Mouse (Mus musculus) left cerebral cortex, adult 2 months (tissue): ENCODE results near the gene Dock8. TPM values are rescaled to one million over a fixed set of nuclear protein-coding genes. Genes with fewer than 3 reads are reported as not detected.

Experiments used
- DNase-seq, 2 experiments: peaks; one replicate each; pipeline ENCODE4 v3.0.0; 2021 to 2022; ENCODE audit warnings: low spot score in 2 of 2, mixed read lengths in 1 of 2; ENCODE audit errors: extremely low spot score in 1 of 2
- H3K27ac ChIP-seq: fragments of 200-600 bp; 2 replicates; pipeline ENCODE4 v1.8.1; 2022
- H3K4me3 ChIP-seq: fragments of 200-600 bp; 2 replicates; pipeline ENCODE4 v1.8.1; 2022
- CTCF ChIP-seq: fragments of 200-600 bp; IDR thresholded peaks from 2 replicates; pipeline ENCODE4 v1.8.1; 2022; ENCODE audit warnings: antibody characterized with exemption, mild to moderate bottlenecking, moderate library complexity
- intact Hi-C: fragments of 180-260 bp; cut with DNase I; formaldehyde crosslinking; loops from one replicate; pipeline ENCODE4 v1.15.1; 2025
- total RNA-seq, 2 experiments: library from RNA; stranded (reverse); gene quantifications; 2 replicates each; pipeline ENCODE4 v1.2.3; 2021

Dock8 gene
- total RNA-seq, 2 experiments from 2014 or later, result 3.5 to 4.6 TPM

GRCm38 (mm10) chr19:24983050-24983449 is 16.3 kb upstream of the Dock8 start:
- no peak overlapping the region for H3K27ac ChIP-seq
- intact Hi-C loops, result no loop called here
- no peak for DNase-seq
- no peak overlapping the region for H3K4me3 ChIP-seq
- no peak for TF ChIP-seq CTCF

- no peak overlapping the region for H3K4me3 ChIP-seq
- H3K27ac ChIP-seq, result no peak overlapping the region
- no peak for TF ChIP-seq CTCF
- intact Hi-C loops, result no loop called here
- DNase-seq, result no peak
These were observed 15.4 kb upstream of the Dock8 start for GRCm38 (mm10) chr19:24983857-24984498.

- Histone ChIP-seq H3K27ac (no peak overlapping the region), H3K4me3 (no peak overlapping the region)
- no peak for DNase-seq
- intact Hi-C loops, result no loop called here
- TF ChIP-seq CTCF, result no peak
These were observed 14.3 kb upstream of the Dock8 start for GRCm38 (mm10) chr19:24985045-24985444.

- no peak for TF ChIP-seq CTCF
- intact Hi-C loops, result no loop called here
These were observed 12.0 kb upstream of the Dock8 start for GRCm38 (mm10) chr19:24987355-24987754.

GRCm38 (mm10) chr19:24988831-24989230 is 10.5 kb upstream of the Dock8 start:
- TF ChIP-seq CTCF, result no peak
- no peak for DNase-seq
- Histone ChIP-seq H3K27ac (no peak overlapping the region), H3K4me3 (no peak overlapping the region)
- intact Hi-C loops, result no loop called here

More at GRCm38 (mm10) chr19:24987355-24987754, 12.0 kb upstream of the Dock8 start:
- DNase-seq, result no peak
- Histone ChIP-seq H3K27ac (no peak overlapping the region), H3K4me3 (no peak overlapping the region)

- TF ChIP-seq CTCF, result no peak
- DNase-seq, result no peak
- no peak overlapping the region for H3K27ac ChIP-seq
- H3K4me3 ChIP-seq, result no peak overlapping the region
- intact Hi-C loops, result no loop called here
These were observed 9.1 kb upstream of the Dock8 start for GRCm38 (mm10) chr19:24990138-24990822.

- H3K27ac ChIP-seq, result no peak overlapping the region
- no peak for DNase-seq
- TF ChIP-seq CTCF, result no peak
- intact Hi-C loops, result no loop called here
- no peak overlapping the region for H3K4me3 ChIP-seq
These were observed 5.8 kb upstream of the Dock8 start for GRCm38 (mm10) chr19:24993526-24993925.

- TF ChIP-seq CTCF, result no peak
- intact Hi-C loops, result no loop called here
- no peak for DNase-seq
- H3K4me3 ChIP-seq, result no peak overlapping the region
- no peak overlapping the region for H3K27ac ChIP-seq
These were observed 4.4 kb upstream of the Dock8 start for GRCm38 (mm10) chr19:24994900-24995299.

- TF ChIP-seq CTCF, result no peak
- H3K4me3 ChIP-seq, result no peak overlapping the region
- no peak for DNase-seq
- intact Hi-C loops, result no loop called here
- H3K27ac ChIP-seq, result no peak overlapping the region
These were observed 2.3 kb upstream of the Dock8 start for GRCm38 (mm10) chr19:24996815-24997704.

GRCm38 (mm10) chr19:24998561-24998960 is 773 bp upstream of the Dock8 start:
- intact Hi-C loops, result no loop called here
- Histone ChIP-seq H3K4me3 (no peak overlapping the region), H3K27ac (no peak overlapping the region)
- no peak for DNase-seq
- no peak for TF ChIP-seq CTCF

- no peak for DNase-seq
- intact Hi-C loops, result no loop called here
- H3K27ac ChIP-seq, result no peak overlapping the region; the same call in 1 of the 2 replicates
- no peak for TF ChIP-seq CTCF
- peak overlapping the region; percentile 64 for H3K4me3 ChIP-seq
These were observed 819 bp downstream of the Dock8 start for GRCm38 (mm10) chr19:25000153-25000552.

GRCm38 (mm10) chr19:25002032-25002431 is 2.7 kb downstream of the Dock8 start:
- H3K4me3 ChIP-seq, result no peak overlapping the region
- H3K27ac ChIP-seq, result no peak overlapping the region
- intact Hi-C loops, result no loop called here
- DNase-seq, result no peak
- no peak for TF ChIP-seq CTCF
